Mouse (Mus musculus) cerebellum, adult 11 months (tissue): ENCODE results near the gene Cpsf3.
A peak's percentile ranks its signal among the peaks of the same experiment; 100 is the strongest.

Experiments
- DNase-seq: peaks from one replicate; pipeline ENCODE4 v3.0.0; 2022

Cpsf3 gene

DNA sequence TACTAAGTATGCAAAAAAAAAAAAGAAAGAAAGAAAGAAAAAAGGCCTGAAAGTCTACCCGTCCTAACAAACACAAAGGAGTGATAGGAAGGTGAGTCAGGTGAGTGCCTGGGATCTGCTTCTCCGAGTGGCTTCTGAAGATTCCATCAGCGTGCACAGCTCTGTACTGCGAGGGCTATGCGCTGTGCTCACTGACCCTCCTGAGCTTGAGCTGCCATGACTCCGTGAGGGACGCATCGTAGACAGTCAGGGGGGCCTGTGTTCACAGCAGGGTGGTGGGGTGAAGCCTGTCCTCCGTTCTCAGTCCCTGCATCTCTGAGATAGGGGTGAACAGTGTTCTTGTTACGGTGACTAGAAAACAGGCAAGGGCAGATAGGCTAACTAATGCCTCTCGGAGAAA is 13.7 kb downstream of the Cpsf3 start:
- DNase-seq = no peak

DNA sequence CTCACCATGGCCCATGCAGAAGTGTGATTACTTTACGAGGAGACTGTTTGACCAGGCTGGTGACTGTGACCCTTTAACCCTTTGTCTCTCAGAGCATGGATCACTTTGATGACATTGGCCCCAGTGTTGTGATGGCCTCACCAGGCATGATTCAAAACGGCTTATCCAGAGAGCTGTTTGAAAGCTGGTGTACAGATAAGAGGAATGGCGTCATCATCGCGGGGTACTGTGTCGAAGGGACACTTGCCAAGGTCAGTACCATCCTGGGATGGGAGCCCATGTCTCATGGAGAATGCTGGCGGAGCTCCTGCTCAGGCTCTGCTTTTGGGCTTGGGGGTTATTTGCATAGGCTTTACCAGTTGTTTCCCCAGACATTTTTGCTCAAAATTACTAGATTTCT is 16.1 kb downstream of the Cpsf3 start:
- DNase-seq = no peak

- no peak for DNase-seq
Observed at GRCm38 (mm10) chr12:21301932-21302331, 16.7 kb downstream of the Cpsf3 start.

- no peak for DNase-seq
Observed at GRCm38 (mm10) chr12:21302361-21302783, 17.2 kb downstream of the Cpsf3 start.

GRCm38 (mm10) chr12:21305741-21306140 is 20.6 kb downstream of the Cpsf3 start:
- no peak for DNase-seq

- DNase-seq = no peak
Observed at GRCm38 (mm10) chr12:21306721-21307120, 21.5 kb downstream of the Cpsf3 start.

GRCm38 (mm10) chr12:21312201-21312600 is 27.0 kb downstream of the Cpsf3 start:
- no peak for DNase-seq

DNA sequence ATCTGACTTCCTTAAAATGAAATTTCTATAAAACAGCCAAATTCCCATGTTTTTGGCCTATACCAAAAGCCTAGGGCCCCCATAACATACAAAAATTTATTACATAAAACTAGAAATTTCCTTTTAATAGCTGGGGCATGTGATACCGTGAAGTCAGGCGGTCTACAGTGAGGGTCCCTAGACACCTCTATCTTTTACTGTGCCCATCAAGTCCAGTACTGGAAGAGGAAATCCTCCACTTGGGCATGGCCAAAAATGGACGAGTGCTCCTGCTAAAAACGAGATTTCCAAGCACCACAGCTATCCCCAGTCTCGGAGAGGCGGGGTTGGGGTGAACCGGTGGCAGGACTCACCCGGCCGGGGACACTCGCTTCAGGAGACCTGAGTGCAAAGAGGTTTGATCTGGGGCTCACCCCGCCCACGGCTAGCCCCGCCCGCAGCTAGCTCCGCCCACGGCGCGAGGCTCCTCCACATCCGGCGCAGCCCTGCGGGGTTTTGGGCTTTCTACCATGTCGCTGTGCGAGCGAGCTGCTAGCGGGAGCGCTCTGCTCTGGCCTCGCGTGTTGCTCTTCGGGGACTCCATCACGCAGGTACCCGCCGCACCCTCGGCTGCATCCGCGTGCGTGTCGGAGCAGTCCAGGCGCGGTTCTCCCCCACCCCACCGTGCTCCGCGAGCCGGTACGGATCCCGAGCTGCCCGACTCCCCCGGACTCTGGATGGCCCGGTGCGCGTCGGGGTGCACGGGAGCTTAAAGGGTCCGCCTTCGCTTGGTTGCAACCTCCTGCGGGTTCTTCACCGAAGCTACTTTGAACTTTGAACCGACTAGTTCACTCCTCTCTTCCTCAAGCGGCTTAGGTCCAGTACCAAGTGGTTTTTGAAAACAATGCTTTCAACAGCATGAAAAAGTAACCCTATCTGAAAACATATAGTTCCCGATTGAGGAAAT is 31.0 kb downstream of the Cpsf3 start, which contains the start of gene Iah1:
Gene Iah1, plus strand, starts transcription at position 467 of the 946 bp plus-strand sequence.
- DNase-seq = peak; percentile 80

- no peak for DNase-seq
Observed at GRCm38 (mm10) chr12:21316869-21317265, 31.7 kb downstream of the Cpsf3 start.

DNA sequence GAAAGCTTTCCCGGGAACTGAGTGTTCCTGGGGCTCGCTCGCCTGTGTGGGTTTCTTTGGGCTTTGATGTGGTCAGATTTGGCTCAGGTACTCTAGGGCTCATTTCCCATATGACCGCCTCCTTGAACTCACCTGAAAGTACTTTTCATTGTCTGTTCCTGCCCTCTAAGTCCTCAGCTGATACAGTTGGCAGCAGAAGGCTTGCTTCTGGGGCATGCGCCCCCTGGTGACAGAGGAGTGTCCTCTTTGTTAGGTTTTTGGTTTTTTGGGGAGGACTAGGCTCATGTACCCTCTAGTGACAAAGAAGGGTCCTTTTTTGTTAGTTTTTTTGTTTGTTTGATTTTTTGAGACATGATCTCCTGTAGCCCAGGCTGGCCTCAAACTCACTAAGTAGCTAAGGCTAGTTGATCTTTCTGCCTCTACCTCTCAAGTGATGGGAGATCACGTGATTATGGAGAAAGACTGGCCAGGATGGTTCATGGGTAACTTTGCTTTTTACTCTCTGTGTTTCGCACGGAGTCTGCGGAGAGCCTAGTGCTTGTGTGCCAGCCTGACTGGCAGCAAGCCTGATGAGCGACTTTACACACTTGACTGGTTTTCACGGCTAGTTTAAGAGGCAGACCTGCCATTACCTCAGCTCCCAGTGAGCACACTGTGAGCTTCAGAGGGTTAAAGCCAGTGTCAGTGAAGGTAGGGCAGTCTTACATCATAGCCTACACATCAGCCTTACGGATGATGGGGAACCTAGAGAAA is 33.1 kb downstream of the Cpsf3 start:
- DNase-seq = peak; percentile 54

DNA sequence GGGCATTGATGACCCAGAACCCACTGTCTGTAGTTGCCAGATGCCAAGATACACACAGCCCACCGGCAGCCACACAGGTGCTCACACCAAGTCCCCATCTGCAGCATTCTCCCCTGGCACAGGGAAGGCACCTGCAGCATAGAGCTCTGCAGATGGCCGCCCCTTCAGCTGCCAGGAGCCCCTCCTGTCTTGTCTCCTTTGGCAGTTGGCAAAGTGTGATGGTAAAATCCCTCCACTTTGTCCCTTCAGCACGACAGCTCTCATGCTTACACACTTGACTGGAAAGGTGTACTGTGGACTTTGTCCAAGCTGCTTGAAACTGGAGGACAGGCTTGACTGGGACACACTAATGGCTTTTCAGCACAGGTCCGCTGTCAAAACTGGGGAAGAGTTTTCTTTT is 35.1 kb downstream of the Cpsf3 start:
- DNase-seq = peak; percentile 29

- DNase-seq = no peak
Observed at GRCm38 (mm10) chr12:21321170-21321569, 36.0 kb downstream of the Cpsf3 start.

DNA sequence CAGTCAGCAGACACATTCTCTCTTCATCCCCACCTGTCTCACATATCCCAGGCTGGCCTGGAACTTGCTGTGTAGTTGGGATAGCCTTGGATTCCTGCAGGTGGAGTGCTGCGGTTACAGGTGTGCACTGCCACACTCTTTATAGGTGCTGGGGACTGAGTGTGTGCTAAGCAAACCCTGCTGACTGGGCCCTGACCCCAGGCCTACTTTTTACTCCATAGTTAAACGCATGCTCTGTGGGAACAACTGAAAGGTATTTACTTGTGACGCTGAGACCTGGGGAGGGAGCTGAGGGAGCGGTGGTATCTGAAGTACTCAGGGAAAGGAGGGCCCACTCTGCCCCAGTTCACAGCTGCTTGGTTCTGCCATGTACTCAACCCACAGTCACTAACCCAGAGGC is 37.1 kb downstream of the Cpsf3 start:
- DNase-seq = no peak

DNA sequence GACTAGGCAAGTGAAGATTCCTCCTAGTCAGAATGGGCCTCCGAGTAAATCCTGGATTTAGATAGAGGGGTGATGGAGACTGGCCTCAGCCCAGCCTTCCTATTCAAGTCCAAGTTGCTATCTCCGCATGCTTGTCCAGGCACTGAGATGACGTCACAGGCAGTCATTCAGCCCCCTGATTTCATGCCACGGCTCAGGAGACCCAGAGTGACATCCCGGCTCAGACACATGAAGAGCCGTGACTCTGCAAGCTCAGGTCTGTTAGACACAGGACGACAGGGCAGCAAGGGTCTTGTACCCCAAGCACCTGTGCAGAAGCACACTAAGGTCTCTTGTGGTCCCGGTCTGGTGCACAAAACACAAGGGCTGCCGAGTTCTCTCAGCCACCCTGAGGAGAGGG is 37.7 kb downstream of the Cpsf3 start:
- no peak for DNase-seq

- no peak for DNase-seq
Observed at GRCm38 (mm10) chr12:21324101-21324500, 38.9 kb downstream of the Cpsf3 start.

- no peak for DNase-seq
Observed at GRCm38 (mm10) chr12:21325266-21325665, 40.1 kb downstream of the Cpsf3 start.

- no peak for DNase-seq
Observed at GRCm38 (mm10) chr12:21326325-21326724, 41.1 kb downstream of the Cpsf3 start.

- no peak for DNase-seq
Observed at GRCm38 (mm10) chr12:21329661-21330400, 44.6 kb downstream of the Cpsf3 start.

- DNase-seq = no peak
Observed at GRCm38 (mm10) chr12:21330961-21331576, 45.9 kb downstream of the Cpsf3 start.

DNA sequence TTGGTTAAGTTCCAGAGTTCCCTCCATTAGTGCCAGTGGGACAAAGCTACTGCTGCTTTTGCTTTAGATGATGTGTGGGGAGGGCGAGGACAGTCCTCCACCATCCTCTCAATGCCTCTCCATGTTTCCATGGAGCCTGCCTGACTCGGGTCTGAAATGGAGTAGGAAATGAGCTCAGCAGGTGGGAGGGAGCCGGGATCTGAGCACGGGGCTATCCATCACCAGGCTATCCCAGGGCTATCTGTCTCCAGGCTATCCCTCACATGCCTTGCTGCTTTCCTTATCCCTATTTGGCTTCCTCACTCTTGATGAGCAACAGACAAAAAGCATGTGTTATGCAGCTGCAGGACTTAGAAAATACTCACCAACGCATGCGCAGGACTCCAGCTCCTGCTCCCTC is 46.5 kb downstream of the Cpsf3 start:
- no peak for DNase-seq

- DNase-seq = no peak
Observed at GRCm38 (mm10) chr12:21333021-21333420, 47.8 kb downstream of the Cpsf3 start.

DNA sequence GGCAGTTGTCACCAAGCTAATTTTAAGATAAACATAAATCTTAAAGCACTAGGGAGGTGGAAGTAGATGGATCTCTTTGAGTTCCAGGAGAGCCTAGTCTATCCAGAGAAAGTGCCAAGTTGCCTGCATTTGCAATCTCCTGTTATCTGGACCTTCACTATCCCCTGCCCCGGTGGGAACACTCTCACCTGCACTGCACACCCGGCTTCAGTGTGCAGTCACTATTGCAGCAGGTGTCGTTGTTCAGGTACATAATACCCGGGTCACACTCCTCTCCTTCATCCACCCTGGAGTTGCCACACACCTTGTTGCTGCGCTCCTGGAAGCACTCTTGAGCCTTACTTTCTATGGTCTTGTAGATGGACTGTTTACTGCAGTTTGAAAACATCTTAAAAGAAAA is 48.6 kb downstream of the Cpsf3 start:
- no peak for DNase-seq

GRCm38 (mm10) chr12:21335869-21336268 is 50.7 kb downstream of the Cpsf3 start:
- no peak for DNase-seq
